Mouse (Mus musculus): ENCODE results near the gene Hmg20a.

Hmg20a gene

DNA sequence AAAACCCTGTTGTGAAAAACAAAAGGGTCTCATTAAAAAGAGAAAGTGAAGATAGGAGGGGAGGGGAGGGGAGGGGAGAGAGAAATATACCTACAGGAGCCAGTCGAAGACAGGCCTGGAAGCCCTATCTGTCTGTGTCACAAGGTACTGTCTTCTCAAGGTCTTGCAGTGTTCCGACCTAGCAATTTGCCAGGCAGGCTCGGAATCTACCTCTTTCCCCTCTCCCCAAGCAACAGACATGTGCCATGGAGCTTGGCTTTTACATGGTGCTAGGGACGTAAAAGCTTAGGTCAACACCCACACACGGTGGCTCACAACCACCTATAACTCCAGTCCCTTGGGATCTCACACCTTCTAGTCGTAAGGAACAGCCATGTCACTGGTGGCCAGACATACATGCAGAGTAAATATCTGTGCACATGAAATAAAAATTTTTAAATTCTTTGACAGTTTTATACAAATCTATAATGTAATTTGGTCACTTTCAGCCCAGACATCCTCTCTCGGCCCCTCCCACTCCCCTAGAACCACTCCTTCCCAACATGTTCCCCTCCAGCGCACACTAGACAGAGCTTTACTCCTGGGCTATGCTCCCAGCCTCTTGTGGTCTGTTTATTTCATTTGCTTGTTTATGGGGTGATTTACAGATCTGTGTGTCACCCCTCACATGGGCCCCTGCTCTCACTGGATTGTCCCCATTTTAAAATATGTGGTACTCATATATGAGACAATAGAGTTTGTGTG is 81.1 kb downstream of the Hmg20a start:
- DNase-seq: no peak

DNA sequence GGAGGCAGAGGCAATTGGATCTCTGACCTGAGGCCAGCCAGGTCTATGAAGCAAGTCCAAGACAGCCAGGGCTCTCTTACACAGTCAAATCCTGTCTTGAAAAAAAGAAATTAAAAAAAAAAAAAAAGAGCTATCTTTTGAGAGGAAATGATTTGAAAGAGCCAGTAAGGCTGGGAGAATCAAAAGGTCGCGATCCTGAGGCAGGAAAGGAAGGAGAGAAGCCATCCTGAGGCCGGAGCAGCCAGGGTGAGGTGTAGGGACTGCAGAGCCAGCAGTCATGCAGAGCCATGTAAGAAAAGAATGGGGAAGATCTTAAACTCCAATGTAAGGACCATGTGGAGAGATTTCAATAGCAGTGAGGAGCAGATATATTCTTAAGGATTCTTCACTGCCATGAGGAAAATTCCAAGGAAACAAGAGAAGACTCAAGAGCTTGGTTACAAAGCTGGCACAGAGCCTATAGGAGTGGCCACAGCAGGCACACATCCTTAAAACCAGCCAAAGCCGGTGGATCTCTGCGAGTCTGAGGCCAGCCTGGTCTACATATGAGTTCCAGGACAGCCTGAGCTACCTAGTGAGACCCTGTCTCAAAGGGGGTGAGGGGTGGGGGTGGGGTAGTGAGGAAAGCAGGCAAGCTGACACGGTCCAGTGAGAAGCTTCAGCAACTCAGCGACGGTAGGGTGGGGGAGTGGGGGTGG is 82.6 kb downstream of the Hmg20a start:
- DNase-seq: no peak

DNA sequence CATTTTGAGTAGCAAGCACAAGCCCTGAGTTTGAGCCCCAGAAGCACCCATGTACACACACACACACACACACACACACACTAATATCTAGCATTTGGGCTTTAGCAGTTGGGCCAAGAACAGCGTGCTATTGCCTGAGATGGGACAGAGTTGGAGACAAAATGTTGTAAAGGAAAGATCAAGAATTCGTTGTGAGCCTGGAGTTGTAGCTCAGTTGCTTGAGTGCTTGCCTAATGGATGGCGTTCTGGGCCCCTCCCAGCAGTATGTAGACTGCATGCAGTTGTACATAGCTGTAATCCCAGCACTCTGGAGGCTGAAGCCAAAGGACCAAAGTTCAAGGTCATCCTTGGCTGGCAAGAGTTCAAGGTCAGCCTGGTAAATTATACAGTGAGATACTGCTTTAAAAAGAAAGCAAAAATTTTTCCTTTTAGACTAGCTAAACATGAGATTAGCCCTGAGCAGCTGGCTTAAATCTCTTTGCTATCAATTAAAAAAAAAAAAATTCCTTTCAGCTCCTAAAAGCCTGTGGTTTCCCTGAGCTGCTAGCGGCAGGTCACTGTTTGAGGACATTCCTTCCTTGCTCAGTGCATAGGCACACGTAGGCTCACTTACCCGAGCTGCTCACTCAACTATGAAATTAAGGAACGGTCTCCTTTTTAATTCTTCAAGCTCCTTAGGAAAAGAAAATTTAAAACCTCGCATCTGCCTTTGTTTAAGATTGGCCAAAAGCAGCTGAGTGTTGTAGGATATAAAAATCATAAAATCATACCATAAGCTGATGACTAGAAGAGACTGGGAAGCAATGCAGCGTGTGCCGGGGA is 83.5 kb downstream of the Hmg20a start:
- no peak for DNase-seq

DNA sequence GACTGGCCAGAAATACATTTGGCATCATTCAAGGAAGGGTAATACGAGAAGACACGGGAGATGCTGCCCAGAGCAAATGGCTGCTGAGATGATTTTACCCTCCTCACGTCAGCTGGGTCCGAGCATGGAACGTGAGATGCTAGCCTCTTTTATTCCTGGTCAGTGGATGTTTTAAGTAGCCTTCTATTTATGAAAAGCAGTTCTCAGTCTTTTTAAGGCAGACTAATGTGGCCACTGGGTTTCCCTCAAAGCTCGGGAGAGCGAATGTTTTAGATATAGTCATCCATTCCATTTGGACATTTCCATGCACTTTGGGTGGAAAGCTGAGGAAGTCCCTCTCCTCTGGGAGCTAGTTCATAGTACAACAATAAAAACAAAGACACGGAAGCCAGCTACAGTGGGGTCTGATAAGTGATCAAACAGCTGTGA is 84.1 kb downstream of the Hmg20a start:
- DNase-seq: peak; percentile 27

DNA sequence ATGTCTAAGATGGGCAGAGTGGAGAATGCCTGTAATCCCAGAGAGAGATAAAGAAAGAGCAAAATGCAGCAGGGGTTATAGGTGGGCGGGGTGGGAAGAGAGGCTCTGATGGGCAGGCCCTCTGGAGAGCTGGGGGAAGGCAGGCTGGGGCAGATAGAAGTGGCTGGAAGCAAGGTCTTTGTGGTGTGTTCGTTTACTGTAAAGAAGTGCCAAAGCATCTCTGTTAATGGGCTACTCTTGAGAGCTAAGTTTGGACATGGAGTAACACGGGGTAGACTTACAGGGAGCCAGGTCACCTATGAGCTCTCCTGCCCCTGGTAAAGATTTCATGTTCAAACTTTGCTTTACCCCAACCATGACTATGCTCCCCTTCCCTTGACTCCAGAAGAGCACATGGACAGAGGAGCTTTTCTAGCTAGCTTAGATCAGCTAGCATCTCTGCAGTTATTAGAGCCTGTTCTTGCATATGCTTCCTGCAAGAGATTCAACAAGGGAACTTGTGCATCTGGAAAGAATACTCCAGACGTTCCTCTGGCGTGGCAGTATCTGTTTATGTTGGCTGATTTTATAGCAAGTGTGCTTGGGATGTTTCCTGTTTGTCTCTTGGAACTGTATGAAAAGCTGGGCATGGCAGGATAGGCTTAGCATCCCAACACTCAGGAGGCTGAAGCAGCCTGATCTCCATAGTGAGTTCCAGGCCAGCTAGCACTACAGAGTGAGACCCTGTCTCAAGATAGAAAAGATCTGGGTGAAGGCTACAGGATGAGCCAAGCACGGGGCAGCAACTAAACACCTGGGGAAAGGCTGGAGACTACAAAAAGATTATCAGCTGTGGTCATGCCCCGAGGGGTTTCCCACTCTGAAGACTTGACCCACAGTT is 85.5 kb downstream of the Hmg20a start:
- no peak for DNase-seq

DNA sequence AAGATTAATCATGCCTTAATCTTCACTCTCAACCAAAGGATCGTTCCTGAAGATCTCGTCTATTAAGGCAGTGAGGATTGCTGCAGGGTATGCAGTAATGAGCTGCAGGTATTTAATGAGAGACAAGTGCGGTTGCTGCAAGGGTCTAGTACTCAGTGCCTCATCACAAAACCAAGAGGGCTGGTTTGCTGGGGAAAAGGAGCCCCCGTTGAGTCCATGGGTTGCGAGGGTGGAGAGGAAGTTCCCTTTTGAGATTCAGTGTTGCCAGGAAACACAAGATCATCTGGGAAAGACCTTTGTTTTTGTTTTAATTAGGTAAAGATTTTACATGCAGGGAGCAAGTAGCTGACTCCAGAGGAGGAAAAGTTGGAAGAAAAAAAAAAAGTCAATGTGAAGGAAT is 86.1 kb downstream of the Hmg20a start:
- DNase-seq: no peak

DNA sequence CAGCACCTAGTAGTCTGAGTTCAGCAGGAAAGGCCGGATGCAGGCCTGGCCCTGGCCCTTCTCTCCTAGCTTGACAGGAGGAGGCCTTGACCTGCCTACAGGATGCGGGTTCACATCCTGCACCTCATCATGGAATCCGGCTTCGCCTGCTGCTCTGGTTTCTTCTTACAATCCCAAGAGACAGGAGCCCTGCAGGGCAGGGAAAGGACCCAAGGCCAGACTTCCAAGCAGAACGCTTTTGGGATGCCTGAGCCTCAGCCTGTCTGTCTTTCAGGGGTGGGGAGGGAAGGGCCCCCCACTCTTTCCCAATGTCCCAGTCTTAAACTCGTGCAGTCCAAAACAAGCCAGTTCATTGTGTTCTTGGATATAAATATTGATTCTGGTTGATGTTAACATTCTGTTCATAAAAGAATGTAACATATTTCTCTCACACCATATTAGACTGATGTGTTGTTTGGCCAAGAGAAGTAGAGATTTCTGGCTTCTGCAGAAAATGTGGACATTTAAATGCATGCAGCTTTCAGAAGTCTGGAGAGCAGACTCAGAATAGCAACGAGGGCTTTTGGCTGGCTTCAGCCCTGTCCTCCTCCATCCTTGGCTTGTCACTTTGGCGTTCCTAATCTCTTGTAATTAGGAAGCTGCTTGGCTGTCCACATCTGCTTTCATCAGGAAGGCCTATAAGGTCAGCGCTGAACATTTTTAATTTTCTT is 86.8 kb downstream of the Hmg20a start:
- DNase-seq: peak; percentile 25

DNA sequence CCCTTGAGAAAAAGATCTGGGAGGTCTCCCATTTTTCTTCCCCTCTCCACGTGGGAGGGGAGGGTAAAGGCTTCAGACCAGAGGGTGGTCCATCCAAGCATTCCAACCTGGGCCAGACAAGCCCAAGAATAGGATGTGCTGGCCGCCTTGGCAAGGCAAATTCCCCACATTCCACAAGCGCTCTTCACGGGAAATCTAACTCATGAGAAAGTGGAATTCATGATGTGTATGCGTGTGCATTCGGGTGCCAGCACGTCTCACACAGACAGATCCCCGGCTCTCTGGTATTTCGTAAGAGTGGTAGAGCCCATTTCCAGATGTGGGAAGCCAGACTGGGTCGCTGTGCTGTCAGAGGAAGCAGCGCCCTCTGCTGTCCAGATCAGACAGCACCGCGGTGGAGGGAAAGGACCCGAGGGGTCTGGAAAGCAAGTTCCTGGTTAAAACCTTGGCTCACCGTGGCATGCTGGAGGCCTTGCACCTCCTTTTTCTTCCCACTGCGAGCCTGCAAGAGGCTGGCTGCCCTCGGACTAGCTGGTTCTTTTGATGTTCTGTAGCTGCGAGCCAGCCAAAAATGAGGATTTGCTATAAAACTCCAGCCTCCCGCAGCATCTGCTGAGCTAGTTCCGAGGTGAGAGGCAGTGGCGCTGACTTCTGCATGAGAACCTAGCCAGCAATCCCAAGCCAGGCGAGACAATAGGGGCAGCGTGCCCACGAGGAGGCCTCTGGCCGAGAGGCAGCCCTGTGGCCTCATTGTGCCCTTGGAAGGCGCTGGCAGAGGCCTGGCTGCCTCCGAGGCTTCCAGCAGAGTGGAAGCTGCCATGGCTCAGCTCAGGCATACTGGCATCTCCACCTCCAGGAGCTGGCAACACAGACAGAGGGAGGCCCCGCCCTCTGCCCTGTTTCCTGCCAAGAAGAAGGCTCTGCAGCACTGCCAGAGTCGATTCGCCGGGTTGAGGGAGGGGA is 87.7 kb downstream of the Hmg20a start:
- DNase-seq: peak; percentile 93

DNA sequence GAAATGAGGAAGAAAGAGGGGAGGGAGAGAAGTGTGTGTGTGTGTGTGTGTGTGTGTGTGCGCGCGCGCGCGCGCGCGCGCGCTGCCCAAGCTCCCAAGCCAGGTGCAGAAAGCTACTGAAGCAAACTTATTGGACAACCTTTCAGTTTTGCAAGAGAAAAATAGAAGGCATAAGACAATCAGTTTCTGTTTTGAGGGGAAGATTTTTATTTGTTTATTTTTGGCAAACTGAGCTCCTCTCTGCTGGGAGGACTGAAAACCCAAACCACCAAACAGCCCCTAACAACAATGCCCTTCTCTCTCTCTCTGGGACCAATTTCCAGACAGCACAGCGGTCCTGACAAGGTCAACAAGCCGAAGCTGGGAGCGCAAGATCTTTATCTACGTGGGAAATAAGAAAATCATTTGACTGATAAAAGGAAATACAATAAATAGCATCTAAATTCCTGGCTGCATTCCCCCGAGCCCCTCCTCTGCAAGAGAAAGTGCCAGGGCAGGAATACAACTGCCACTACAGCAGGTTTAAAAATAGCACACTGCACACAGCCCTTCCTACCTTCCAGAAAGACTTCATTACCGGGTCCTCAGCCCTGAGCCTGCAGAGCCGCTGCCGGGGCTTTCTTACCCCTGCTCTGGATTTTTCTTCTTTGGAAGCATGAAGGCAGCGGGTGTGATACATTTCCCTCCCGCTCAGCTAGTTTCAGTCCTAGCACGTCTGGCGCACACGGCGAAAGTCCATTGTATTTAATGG is 88.7 kb downstream of the Hmg20a start:
- peak; percentile 59 for DNase-seq

DNA sequence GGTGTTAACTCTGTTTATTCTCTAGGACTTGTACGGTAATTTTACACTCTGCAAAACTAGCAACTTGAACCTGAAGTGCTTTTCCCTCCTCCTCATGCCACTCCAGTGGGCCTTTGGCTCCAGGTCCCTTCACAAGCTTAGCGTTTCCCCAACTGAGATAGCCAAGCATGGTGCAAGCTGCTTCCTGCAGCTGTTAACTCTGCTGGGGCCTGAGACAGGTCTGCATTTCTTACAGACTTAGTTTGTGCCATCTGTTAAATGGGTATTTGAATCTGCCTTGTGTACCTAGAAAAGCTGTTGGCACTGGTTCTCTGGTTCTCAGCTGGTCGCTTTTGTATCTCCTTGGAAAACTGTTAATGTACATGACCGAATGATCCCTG is 89.3 kb downstream of the Hmg20a start:
- DNase-seq: no peak

DNA sequence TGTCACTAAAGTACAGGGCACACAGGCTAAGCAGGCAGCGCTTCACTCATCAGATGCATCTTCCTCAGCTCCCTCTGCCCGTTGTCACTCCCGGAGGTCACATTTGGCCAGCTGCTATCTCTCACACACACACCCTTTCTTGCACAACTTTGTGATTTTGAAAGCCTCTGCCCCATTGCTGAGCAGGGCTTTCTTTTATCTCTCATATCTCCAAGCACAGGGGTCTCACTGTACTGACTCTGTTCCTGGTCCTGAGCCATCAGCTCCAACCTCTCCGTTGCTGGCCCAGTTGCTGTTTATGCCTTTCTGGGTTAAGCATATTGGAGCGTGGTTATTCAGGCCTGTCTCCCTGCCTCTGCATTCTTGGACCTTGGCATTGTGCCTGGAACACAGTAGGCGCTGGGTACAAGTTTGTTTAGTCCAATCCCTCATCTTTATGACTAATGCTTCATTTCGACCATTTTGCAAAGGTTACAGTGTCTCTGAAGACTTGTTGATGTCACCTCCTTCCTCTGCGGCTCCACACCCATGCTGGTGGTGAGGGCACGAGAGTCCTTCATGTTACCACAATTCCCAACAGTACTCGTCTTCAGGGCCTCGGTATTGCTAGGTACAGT is 90.5 kb downstream of the Hmg20a start:
- no peak for DNase-seq

DNA sequence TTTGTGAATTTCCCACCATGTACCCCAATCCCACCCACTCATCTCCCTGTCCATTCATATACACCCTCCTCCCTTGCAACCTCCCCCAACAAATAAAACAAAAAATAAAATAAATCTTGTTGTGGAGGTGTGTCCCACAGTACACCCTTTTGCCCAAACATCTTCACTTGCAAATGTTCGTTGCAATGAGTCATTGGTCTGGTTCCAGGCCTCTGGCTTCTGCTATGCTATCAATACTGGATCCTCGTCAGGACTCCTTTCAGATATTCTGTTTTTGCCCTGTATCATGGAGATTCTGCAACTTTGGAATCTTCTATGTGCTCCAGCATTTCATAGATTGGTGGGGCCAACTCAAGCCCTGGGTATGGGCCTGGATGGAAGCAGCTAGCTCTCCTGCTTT is 91.9 kb downstream of the Hmg20a start:
- DNase-seq: no peak

DNA sequence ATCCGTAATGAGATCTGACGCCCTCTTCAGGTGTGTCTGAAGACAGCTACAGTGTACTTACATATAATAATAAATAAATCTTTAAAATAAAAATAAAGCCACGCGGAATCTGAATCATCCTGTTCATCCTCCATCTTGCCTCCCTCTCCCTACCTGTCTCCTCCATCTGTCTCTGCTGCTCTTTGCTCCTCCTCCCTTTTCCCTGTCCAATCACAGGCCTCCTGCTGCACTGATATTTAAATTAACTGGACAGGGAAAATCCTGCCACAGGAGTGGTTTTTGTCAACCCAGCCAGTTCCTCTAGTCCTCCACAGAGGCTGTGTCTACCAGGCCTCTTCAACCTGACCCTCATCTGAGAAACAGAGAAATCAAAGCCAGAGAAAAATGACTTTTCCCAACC is 94.1 kb downstream of the Hmg20a start:
- DNase-seq: no peak

DNA sequence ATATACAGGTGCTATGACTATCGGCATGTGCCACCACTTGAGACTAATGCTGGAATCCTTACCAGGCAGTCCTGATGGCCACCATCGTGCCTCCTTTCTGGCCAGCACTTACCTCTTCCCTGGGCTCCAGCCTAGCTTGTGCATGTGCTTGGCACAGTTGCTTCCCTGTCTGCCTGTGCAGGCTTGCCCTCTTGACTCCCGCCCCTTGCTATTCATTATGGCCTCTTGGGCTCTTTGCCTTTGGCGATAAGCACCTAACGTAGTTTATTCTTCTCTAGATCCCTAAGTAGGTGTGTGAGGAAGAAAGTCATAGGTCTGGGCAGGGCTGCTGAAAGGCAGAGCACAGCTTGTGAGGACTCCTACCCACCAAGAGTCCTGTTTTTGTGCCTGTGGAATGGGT is 96.7 kb downstream of the Hmg20a start:
- DNase-seq: no peak

DNA sequence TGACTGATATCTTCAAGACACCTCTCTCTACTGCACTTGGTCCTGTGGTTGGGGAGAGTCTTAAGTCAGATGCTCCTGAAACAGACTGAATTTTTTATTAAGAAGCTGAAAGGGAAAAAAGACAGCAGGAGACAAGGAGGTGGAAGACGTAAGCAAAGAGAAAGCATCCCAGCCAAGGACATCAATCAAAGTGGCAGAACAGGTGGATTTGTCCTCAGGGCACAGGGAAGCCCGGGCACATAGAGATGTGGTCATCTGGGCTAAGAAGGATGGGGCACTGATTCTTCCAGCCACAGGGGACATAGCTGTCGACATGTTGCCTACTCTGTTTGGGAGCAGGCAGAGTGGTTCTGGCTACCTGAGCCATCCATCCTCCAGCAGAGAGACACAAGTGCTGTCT is 97.8 kb downstream of the Hmg20a start:
- no peak for DNase-seq

DNA sequence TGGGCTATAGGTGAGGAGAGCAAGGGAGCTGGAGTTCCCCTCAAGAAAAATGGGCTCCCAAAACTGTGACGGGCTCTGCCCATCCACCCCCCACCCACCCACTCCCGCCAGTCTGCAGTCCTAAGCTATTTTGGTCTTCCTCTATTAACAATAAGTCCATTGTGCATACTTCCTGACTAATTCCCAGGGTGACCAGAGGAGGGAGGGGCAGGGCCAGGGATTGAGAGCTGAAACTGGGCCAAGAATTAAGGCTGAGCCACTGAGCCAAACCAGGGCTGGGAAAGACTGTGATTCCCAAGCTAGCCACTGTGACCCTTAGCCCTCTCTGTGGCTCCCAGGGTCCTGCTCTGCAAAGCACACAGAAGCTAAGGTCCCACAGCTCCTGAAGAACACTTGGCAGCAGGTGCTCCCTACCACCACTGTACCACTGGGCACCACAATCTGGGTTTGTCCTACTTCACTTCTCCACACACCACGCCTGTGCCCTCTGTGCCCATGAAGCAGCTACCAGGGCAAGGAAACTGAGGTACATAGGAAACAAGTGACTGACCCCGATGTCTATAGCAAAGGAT is 98.4 kb downstream of the Hmg20a start:
- DNase-seq: peak; percentile 21

DNA sequence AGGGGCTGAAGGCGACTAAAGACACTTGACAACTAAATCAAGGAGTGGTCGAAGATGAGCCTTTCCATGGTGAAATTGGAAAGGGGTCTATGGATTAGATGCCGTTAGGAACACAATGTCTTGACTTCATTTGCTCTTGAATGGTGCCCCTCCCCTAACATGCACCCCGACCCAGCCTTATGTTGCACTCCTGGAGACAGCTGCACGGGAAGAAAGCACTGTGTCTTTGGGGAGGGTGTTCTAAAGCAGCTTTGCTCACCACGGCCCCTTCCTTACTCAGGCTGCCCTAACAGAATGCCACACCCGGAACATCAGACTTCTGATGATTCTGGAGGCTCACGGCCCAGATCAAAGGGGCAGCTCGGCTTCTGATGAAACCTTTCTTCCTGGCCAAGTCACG is 103.9 kb downstream of the Hmg20a start:
- DNase-seq: no peak

DNA sequence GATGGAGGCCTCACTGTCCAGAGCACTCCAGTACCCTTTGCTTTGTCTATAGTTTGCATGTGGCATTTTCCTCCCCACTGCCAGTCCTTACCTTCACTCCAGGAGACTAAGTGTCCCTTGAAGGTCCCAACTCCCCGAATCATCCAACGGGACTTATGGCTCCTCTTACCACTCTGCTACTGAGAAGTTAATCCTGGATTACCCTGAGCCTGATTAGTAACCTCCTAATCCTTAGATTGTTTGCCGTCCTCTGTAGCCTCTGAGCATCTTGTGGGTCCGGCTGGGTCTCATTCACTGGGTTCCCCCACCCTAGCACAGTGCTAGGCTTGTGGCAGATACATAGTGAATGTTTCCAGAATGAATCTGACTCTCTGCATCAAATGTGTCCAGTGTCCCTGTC is 109.5 kb downstream of the Hmg20a start:
- DNase-seq: no peak

DNA sequence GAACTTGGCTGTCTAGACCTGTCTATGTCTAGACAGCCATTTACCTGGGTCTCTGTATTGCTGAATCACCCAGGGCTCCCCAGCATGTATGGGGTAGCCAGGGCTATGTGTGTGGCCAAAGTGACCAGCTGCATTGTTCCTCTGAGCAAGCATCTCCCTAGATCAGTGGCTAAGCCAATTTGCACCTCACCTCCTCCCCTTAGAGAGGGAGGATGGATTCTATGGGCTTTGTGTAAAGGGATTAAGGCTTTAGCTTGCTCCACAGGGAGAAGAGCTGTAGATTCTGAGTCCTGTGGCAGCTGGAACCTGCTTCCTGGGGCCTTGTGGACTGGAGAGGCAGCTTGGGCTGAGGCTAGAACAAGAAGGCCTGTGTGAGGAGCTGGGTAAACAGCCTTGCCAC is 113.6 kb downstream of the Hmg20a start:
- DNase-seq: no peak

All from embryo, embryonic 11 days (tissue).